Mouse (Mus musculus): ENCODE data around the gene Kcnk13.
"Not testable (repeated sequence)": the region's sequence is repeated elsewhere in the genome, so short reads cannot be mapped to it uniquely, and the experiment has no call there.

Gene Kcnk13

DNA sequence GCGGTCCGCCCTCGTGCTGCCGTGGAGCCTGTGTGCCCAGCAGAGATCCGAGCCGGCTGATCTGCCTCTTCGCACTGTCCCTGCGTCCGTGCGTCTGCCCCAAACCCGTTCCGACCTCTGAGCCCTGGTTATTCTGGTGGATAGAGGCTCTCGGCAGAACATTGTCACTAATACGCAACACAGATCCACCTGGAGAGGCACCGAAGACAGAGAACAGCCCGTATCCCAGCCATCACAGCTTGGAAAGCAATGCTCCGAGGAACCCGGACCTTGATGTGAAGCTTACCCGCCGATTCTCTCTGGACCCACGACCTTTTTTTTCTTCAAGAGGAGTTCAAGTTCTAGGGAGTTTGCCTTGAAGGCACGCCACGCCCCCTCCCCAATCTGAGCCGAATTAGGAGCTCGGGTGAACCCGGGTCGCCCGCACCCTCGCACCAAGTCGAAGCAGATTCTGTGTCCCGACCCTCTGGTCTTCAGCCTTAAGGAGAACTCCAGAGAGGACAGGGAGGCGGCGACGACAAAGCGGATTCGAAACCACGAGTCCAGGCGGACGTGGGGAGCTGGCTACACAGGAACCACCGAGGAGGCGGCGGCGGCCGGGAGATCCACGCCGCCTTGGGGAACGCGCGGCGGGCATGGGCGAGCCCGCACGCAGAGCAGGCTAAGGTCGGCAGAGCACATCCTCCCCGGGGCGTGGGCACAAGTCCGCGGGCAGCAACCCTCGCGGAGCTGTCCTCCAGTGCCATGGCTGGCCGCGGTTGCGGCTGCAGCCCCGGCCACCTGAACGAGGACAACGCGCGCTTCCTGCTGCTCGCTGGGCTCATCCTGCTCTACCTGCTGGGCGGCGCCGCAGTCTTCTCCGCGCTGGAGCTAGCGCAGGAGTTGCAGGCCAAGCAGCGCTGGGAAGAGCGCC, 1.2 kb downstream of the Kcnk13 start:
- peak in 1 of 2 experiments; percentile 33 for DNase-seq (ENCODE audit: low spot score in 2 of 2)

DNA sequence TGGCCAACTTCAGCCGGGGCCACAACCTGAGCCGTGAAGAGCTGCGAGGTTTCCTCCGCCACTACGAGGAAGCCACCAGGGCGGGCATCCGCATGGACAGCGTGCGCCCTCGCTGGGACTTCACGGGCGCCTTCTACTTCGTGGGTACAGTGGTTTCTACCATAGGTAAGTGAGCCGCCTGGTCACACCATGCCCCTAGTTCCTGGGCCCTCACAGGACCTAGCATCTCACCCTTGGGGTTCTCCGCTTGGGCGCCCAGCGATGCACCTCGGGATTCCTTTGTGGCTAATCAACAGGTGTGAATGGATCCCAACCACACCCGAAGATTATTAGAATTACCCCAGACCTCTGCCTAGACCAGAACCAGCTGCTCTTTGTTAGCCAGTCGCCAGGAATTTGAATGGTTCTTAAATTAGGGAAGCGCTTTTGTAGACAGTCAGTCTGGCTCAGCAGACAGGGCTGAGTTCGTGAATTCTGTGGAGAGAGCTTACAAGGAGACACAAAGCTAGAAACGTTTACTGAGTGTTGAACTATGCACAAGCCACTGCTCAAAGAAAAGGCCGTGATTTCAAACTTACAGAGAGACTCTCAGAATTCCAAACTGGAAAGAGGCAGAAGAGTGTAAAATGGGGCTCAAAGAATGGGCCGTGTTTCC, 1.9 kb downstream of the Kcnk13 start:
- DNase-seq (ENCODE audit: low spot score in 2 of 2), result no peak

DNA sequence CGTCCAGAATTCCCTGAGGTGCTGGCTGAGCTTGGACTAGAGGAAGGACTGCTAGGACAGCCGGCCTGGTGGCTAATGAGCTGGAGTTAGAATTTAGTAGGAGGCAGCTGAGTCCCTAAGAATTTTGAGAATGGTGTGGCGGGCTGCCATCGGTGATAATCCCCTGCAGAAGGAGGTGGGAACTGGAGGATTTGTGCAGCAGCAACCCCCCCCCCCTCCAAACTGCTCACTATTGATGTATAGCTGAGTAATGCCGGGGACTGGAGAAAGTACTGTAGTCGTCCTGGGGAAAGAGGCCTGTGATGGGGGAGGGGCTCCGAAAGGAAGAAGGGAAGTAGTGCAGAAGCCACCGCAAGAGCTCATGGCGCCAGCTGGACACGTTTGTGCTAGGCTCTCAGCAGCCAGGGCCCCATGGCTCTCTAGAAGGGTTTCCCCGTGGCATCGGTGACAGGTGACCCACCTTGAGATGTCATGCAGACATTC, 2.6 kb downstream of the Kcnk13 start:
- no peak for DNase-seq (ENCODE audit: low spot score in 2 of 2)

DNA sequence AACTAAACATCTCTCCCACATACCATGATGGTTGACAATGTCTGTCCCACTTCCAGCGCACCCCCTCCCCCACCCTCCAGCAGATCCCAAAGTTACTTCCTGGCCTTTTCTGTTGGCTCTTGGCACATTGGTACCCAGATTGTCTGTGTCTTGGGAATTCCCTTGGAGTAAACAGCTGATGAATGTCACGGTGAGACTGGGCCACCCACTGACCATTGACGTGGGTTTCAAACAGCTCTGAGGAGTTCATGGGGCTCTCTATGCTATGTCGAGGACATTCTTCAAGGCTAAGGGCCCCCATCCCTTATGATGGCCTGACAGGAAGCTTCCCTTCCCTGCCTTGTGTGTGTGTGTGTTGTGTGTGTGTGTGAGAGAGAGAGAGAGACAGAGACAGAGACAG, 5.6 kb downstream of the Kcnk13 start:
- no peak for DNase-seq (ENCODE audit: low spot score in 2 of 2)

DNA sequence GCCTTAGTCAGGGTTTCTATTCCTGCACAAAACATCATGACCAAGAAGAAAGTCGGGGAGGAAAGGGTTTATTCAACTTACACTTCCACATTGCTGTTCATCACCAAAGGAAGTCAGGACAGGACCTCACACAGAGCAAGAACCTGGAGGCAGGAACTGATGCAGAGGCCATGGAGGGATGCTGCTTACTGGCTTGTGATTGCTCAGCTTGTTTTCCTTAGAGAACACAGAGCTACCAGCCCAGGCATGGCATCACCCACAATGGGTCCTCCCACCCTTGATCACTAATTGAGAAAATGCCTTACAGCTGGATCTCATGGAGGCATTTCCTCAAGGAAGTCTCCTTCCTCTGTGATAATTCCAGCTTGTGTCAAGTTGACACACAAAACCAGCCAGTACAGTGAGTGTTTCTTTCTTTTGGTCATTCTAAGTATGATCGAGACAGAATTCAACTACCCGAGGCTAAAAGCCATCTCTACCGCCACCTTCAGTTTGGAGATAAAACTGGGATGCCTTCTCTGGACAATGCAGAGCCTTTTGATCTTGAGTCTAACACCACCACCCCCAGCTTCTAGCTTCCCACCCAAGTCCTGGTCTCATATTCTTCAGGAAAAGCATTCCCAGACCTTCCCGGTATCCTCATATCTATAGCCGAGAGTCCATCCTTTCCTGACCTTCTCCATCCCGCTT, 7.1 kb downstream of the Kcnk13 start:
- not testable (repeated sequence) for DNase-seq (ENCODE audit: low spot score in 2 of 2)

DNA sequence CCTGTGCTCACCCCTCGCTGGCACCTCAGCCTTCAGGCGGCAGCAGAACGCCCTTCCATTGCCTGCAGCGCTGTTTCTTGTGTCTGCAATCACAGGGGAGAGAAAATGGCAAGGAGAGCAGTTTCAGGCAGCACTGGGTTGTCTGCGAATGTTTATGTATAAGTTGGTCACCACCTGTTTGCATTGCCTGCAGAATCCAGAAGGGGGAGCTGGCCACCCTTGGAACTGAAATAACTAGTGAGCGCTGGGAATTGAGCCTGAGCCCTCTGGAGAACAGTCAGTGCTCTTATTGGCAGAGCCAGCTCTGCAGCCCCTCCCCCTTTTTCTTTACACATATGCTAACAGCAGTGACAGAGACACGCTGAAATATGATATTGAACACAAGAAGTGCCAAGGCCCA, 8.5 kb downstream of the Kcnk13 start:
- no peak for DNase-seq (ENCODE audit: low spot score in 2 of 2)

DNA sequence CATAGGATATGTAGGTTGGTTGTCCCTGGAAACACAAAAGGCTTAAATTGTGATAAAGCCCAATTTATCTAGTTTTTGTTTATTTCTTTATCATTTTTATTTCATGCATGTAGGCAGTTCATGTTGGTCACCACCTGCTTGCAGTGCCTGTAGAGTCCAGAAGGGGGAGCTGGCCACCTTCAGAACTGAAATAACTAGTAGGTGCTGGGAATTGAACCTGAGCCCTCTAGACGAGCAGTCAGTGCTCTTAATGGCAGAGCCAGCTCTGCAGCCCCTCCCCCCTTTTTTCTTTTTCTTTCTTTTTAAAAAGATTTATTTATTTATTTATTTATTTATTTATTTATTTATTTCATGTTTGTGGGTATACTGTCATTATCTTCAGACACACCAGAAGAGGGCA, 9.4 kb downstream of the Kcnk13 start:
- DNase-seq (ENCODE audit: low spot score in 2 of 2), result no peak

DNA sequence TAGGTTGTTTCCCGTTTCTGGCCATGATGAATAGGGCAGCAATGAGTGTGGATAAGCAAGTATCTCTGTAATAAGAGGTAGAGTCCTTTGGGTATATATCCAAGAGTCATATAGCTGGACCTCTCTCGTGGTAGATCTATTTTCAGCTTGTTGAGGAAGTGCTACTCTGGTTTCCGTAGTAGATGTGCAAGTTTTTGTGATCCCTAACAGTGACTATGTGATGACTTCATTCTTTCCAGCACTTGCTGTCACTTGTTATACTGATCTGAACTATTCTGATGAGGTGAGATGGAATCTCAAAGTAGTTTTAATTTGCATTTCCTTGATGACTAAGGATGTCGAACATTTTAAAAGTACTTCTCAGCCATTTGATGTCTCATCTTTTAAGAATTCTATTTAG, 15.2 kb downstream of the Kcnk13 start:
- no peak for DNase-seq (ENCODE audit: low spot score in 2 of 2)

DNA sequence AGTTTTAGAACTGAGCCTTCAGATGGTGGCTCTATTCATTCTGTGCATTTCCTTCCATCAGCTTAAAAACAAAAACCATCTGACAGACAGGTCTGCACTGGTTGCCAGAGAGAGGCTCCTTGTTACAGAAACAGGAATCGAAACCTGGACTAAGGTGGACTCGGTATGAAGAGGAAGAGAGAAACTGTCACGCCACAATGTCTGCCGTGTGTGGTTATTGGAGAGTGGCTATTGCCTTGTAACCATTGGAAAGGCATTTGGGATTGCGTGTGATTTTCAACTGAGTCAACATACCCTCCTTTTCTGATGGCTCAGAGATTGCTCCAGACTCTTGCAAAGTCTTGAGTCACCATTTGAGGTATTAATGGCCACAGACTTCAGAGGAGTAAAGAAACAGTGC, 22.5 kb downstream of the Kcnk13 start:
- DNase-seq (ENCODE audit: low spot score in 2 of 2), result no peak

DNA sequence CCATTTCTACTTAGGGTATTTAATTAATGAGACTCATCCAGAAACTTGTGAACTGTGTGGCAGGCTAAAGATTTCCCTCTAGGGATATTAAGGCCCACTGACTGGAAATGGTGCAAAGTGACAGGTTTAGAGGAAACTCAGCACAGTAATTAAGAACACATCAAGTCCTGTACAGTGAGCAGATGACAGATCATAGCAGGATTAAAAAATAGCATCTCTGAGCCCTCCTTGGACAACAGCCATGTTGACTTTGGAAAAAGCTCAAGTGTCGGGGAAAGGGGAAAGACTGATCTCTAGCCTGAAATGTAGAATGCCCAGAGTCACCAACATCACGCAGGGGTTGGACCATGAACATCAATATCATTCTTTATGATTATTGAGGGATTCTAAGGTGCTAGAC, 23.8 kb downstream of the Kcnk13 start:
- DNase-seq (ENCODE audit: low spot score in 2 of 2), result no peak

DNA sequence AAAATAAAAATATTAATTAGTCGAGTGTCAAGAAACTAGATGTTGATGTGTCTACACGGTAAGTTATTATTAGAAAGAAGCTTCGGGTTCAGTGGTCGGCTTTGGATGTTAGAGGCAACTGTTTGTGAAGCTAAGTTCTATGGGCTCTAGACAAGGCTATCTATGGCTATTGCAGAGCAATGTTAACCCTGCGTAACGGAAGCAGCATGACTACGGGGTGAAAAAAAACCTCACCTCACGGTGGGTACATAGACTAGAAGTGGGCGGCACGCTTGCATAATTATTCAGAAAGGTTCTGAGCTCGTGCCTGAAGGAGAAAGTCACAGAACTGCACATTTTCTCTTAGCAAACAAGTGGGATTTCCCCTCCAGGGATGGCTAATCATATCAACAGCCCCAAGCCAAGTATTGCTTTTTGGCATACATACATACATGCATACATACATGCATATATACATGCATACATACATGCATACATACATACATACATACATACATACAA, 28.1 kb downstream of the Kcnk13 start:
- no peak for DNase-seq (ENCODE audit: low spot score in 2 of 2)

DNA sequence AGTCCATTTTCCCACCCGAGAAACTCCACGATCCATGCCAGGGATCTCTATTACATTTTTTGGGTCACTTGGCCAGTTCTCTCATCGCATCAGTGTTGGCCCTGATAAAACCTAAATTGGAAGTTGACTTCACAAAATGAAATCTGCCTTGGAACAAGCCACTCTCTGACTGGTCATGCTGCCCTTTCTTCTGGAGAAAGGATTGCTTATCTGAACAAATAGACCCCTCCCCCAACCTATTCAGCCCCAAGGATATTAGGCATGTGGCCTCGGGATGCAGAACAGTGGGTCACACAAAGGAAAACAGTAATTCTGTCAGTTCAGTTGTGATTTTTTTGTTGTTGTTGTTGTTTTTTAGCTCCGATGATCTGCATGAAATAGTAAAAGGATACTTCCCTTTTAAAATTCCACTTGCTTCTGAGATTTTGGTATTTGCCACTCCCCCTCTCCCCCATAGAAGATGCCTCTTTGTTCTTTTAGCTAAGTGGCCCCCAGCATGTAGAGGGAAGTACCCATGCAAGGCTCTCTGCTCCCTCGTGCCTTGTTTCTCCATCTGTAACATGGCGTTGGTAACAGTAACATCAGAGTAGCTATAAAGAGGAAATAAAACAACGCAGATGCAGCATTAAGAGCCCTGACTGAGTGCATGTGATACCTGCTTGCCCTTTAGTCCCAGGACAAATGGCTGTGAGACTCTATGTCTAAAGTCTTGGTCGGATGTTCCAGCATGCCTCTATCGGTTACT, 29.0 kb downstream of the Kcnk13 start:
- no peak for DNase-seq (ENCODE audit: low spot score in 2 of 2)

DNA sequence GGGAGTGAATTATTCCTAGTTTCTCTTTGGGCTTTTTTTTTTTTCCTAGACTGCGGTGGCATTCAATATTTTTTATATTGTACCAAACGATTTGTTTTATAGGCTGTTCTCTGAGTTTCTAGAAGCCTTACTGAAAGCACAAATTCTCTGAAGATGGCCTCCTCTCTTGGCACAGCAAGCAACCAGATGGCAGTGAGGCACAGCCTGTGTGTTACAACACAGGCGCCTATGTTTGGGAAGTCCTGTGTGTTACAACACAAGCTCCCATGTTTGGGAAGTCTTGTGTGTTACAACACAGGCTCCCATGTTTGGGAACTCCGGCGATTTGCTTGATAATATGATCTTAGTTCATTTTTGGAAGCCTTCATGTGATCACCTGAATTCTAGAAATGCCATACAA, 31.7 kb downstream of the Kcnk13 start:
- no peak for DNase-seq (ENCODE audit: low spot score in 2 of 2)

DNA sequence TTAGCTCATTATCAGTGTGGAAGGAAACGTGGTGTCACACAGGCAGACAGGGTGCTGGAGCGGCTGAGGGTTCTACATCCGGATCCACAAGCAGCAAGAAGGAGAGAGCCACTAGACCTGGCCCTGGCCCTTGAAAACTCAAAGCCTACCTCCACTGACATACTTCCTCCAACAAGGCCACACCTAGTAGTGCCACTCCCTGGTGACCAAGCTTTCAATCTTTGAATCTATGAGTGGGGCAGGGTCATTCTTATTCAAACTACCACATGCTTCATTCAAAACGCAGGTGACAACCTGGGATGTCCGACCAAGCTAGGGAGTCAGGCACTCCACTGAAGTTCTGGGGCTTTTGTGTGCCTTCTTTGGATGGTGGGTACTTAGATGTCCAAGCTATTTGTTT, 35.4 kb downstream of the Kcnk13 start:
- no peak for DNase-seq (ENCODE audit: low spot score in 2 of 2)

DNA sequence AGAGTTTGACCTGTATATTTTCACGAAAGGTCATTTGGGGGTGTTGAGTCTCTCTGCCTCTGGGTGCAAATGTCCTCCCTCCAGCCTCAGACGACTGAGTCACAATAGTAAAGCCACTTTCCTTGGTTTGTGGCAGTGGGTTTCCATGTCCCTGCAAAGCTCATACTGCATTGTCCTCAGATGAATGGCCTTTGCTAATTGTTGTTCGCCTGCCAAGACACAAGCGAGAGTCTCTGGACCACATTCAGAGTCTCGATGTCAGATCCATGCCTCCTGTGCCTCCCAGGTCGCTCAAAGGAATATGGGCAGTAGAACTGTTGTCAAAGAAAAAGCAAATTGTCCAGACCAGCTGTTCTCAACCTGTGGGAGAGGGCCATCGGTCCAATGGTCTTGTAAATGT, 36.1 kb downstream of the Kcnk13 start:
- DNase-seq (ENCODE audit: low spot score in 2 of 2), result no peak

DNA sequence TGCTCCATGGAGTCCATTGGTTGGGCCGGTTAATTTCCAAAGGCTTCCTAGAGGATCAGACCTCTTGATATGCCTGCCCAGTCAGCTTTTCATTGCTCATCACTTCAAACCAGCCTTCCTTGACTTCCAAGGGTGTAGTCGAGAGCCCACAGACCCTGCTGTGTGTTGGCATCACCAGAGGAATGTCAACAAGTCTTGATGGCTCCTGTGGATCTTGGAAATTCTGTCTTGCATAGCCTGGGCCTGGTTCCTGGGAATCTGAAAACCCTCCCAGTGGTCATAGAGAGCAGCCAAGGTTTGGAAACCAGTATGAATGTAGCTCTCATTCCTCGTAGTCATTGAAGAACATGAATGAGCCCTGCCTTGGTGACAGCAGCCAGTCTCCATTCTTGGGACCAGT, 36.9 kb downstream of the Kcnk13 start:
- no peak for DNase-seq (ENCODE audit: low spot score in 2 of 2)

DNA sequence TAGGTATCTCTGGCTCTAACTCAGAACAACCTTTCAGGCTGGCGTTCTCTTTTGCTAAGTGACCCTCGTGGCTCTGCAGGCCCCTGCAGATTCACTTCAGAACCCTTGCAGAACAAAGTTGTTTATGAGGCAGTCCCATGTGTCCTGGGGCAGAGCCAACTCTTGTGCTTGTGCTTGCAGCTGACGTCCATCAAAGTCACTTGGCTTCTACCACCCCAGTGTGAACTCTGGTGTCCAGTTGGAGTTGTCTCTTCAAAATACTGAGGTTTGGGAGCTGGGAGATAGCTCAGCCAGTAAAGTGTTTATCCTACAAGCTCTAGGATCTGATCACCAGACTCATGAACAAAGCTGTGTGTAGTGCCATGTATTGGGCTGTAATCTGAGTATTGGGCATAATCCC, 37.6 kb downstream of the Kcnk13 start:
- DNase-seq (ENCODE audit: low spot score in 2 of 2), result no peak

DNA sequence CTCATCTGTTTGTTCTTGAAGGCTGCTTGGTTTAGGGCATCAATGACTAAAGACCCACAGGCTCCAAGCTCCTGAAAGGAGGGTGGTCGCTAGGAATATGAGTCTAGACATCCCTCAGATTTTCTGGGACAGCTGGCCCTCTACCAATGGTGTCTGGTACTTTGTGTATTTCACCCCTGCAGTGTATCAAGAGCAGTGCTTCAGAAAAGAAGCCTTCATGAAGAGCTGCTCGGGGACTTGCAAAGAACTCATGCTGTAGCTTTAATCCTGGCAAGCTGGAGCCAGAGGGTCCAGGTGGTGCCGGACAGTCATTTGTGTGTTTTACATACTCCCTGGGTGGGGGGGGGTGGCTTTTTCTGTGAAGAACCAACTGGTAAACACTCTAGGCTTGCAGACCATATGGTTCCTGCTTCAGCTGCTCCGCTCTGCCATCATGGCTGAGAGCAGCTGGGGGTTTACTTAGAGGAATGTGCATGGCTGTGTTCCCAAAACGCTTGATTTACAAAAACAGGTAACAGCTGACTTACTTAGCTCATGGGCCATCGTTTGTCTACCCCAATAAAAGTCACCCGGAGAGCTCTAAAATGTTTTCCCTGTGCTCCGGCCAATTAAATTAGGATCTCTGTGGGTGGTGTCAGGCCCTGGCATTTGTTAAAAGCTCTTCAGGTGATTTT, 38.8 kb downstream of the Kcnk13 start:
- peak in 1 of 2 experiments; percentile 19 for DNase-seq (ENCODE audit: low spot score in 2 of 2)

DNA sequence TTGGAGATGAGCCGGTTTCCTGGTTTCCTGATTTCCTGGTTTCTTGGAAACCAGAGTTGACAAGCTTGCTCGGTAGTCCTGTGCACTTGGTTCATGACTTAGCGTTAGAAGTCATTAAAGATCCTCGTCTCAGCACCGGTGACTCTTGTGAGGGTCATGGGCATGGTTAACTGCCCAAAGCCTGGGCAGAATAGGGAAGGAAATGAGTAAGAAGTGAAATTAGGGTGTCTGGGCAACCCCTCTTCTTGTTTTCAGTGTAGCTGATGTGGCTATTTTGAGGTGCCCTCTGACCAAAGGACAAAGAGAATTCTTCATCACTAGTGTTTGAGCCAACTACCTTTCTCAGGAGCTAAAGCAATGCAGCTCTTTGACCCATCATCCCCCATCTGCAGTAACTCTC, 41.0 kb downstream of the Kcnk13 start:
- no peak for DNase-seq (ENCODE audit: low spot score in 2 of 2)

DNA sequence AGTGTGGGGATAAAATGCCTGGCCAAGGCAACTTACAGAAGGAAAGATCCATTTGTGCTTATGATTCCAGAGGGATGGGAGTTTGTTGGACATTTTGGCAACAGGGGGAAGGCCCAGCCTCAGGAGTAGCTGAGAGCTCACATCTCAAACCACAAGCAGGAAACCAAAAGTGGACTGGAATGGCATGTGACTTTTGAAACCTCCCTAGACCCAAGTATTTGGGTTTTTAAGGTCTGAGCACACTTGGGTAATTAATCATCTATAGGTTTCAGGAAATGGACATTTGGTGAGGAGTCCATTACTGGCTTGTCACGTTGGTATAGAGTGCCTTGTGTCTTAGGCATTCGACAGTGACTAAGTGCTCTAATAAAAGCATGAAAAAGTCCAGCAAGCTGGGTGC, 42.4 kb downstream of the Kcnk13 start:
- no peak for DNase-seq (ENCODE audit: low spot score in 2 of 2)

DNA sequence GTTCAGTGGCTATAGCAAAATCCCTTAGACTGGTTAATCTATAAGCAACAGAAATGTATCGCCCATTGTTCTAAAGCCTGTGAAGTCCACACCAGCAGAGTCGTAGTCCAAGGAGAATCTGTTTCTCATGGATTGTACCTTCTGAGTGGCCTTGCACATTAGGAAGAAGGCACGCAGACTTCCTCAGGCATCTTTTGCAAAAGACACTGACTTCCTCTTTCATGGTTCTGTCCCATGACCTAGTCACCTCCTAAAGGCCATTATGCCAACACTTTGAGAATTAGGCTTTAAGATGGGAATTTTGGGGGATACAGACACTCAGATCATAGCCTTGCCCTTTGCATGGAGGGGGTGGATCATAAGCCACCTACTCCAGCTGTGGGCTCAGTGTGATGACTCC, 48.5 kb downstream of the Kcnk13 start:
- DNase-seq (ENCODE audit: low spot score in 2 of 2), result no peak
